Mouse (Mus musculus) lung, postnatal 0 days (tissue): ENCODE measurements around the gene Mmab. TPM values are rescaled to one million over a fixed set of nuclear protein-coding genes. Genes with fewer than 3 reads are reported as not detected.

ENCODE experiments used
- ATAC-seq: fragments of 200-750 bp; cut with Nextera tagmentation; 2 replicates; pipeline ENCODE4 v1.8.0; 2017; ENCODE audit warnings: moderate library complexity
- DNase-seq: peaks from one replicate; pipeline ENCODE4 v3.0.0-alpha.2; 2016; ENCODE audit warnings: low spot score
- H3K27ac ChIP-seq: fragments of 300-500 bp; sonication (generic); 2 replicates; pipeline ENCODE4 v1.5.1; 2014; ENCODE audit warnings: antibody characterized with exemption, mild to moderate bottlenecking, low read length, mixed read lengths
- H3K27me3 ChIP-seq: fragments of 300-500 bp; sonication (generic); replicated peaks from 2 replicates; pipeline ENCODE4 v1.6.1; 2014; ENCODE audit warnings: low read length, mixed read lengths; ENCODE audit not compliant: insufficient read depth
- H3K36me3 ChIP-seq: fragments of 300-500 bp; sonication (generic); 2 replicates; pipeline ENCODE4 v1.6.1; 2014; ENCODE audit warnings: low read length, mixed read lengths; ENCODE audit not compliant: insufficient read depth
- H3K4me1 ChIP-seq: fragments of 300-500 bp; sonication (generic); 2 replicates; pipeline ENCODE4 v1.6.1; 2014; ENCODE audit warnings: antibody characterized with exemption, low read depth, low read length, mixed read lengths; ENCODE audit not compliant: insufficient read depth
- H3K4me2 ChIP-seq: fragments of 300-500 bp; sonication (generic); replicated peaks from 2 replicates; pipeline ENCODE4 v1.6.1; 2014; ENCODE audit warnings: low read depth, mild to moderate bottlenecking, low read length, moderate library complexity, mixed read lengths
- H3K4me3 ChIP-seq: fragments of 300-500 bp; sonication (generic); 2 replicates; pipeline ENCODE4 v1.5.1; 2014; ENCODE audit warnings: low read depth, low read length
- H3K9ac ChIP-seq: fragments of 300-500 bp; sonication (generic); replicated peaks from 2 replicates; pipeline ENCODE4 v1.6.1; 2014; ENCODE audit warnings: low read depth, mild to moderate bottlenecking
- H3K9me3 ChIP-seq: fragments of 300-500 bp; sonication (generic); 2 replicates; pipeline ENCODE4 v1.6.1; 2016; ENCODE audit warnings: low read length, mixed read lengths
- CTCF ChIP-seq: IDR thresholded peaks from 2 replicates; pipeline ENCODE4 v1.5.1; 2016; ENCODE audit warnings: antibody characterized with exemption, mild to moderate bottlenecking
- EP300 ChIP-seq: IDR thresholded peaks from 2 replicates; pipeline ENCODE4 v1.6.1; 2016; ENCODE audit warnings: antibody characterized with exemption, mild to moderate bottlenecking, control low read depth
- WGBS: fragments of 180-500 bp; shearing (Covaris S2); extraction: QIAGEN DNeasy Blood & Tissue Kit; methylation state at CpG from one replicate; pipeline ENCODE4 v1.1.7; 2014; 5-methylcytosine and 5-hydroxymethylcytosine counted together
- microRNA-seq: library from miRNA; unstranded; fragments of <30 nt; microRNA quantifications from one replicate; pipeline ENCODE4, GENCODE M21; 2016
- polyA plus RNA-seq: library from polyadenylated mRNA; unstranded; fragments of >200 nt; fragmentation: Nextera tagmentation; extraction: Ambion mirVana; gene quantifications from 2 replicates; pipeline ENCODE4 v1.2.1, GENCODE M21; 2015

Mmab gene
- polyA plus RNA-seq, 1 experiment from 2014 or later, result 11.1 TPM

DNA sequence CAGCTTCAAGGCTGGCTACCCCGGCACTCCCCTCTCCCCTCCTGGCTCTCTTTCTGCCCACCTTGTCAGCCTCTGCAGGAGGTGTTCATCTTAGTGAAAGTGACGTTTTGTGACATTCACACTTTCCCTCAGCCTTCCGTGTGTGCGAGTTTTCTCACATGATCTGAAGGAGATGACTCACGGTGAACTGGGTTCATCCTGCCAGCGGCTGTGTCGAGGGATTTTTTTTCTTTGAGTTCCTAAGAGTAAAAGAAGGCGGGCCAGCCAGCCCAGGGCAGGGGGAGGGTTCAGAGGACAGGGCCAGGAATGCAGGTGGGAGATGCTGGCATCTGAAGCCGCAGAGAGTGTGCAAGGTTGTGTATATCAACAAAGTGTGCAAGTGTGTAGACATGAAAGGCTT, 50.7 kb downstream of the Mmab start:
- no peak overlapping the region for H3K4me2 ChIP-seq
- no peaks in the 10 kb centered on the region for H3K9me3 ChIP-seq
- no peak overlapping the region for H3K4me3 ChIP-seq
- no peak overlapping the region for H3K9ac ChIP-seq
- H3K36me3 ChIP-seq, result peaks cover 37% of the 10 kb centered on the region
- H3K4me1 ChIP-seq, result no peaks in the 10 kb centered on the region
- H3K27ac ChIP-seq, result no peak overlapping the region
- no peak for TF ChIP-seq CTCF
- TF ChIP-seq EP300, result no peak
- H3K27me3 ChIP-seq, result no peaks in the 10 kb centered on the region
- 69% methylated on average over 9 of the region's 9 CpGs for WGBS
- DNase-seq, result no peak
- no peak for ATAC-seq

DNA sequence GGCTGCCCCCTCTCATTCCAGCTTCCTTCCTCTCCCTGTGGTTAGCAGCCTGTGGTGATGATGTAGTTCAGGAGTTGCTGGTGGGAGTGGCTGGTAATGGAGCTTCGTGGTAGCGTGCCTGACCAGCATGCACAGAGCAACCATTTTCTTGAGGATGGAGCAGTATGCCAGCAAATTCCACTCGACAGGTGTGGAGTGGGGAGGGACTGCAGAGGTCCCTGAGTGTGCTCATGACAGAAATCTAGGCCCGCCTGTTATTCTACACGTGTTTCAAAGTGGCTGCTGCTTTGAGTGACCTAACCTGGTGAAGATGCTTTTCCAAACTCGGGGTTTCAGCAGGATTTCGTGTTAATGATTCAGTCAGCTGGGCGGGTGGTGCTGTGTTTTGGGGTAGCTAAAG, 59.4 kb downstream of the Mmab start:
- WGBS, result 59% methylated on average over 8 of the region's 8 CpGs
- peaks cover 39% of the 10 kb centered on the region for H3K36me3 ChIP-seq

DNA sequence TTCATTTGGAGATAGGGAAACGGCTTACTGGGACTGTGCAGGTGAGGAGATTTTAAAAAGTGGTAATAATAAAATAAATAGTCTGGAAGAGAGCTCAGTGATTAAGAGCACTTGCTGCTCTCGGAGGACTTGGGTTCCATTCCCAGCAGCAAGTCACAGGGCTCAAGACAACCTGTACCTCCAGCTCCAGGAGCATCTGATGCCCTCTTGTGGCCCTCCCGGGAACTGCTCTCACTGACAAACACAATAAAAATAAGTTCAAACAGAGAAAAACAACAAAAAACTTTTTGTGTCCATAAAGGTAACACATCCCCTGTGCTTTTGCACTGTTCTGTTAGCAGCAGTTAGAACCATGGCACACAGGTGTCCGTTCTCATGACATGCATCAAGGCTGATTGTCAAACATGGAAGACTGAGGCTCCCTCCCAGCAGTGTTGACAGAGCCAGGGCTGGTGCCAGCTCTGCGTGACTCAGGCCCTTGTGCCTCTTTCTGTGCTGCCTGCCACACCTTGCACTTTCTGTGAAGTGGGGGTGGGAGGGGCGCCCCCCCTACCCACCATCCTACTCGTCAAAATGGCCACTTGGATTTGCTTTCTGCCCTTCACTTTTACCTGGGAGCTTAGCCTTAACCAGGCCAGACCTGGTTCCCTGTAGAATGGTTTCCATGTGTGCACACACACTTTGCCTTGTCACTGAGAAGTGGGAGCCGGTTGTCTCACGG, 60.5 kb downstream of the Mmab start:
- Histone ChIP-seq H3K4me1 (peaks cover 16% of the 10 kb centered on the region; the same call in 1 of the 2 replicates), H3K27ac (peak overlapping the region; percentile 73), H3K4me3 (no peak overlapping the region), H3K27me3 (no peaks in the 10 kb centered on the region), H3K9me3 (no peaks in the 10 kb centered on the region), H3K36me3 (peaks cover 28% of the 10 kb centered on the region), H3K4me2 (no peak overlapping the region), H3K9ac (no peak overlapping the region)
- DNase-seq, result peak; percentile 76
- peak; percentile 29 for ATAC-seq
- WGBS, result 63% methylated on average over 9 of the region's 9 CpGs
- peak; percentile 82 for TF ChIP-seq CTCF
- 0 out of 2 replicates have a peak, but pooled peaks have one; percentile 47 for TF ChIP-seq EP300

More for the DNA sequence above, 59.4 kb downstream of the Mmab start:
- H3K9ac ChIP-seq, result no peak overlapping the region
- H3K27me3 ChIP-seq, result no peaks in the 10 kb centered on the region
- TF ChIP-seq CTCF, result 0 out of 2 replicates have a peak, but pooled peaks have one; percentile 1
- TF ChIP-seq EP300, result peak; percentile 53
- H3K4me3 ChIP-seq, result no peak overlapping the region
- peak overlapping the region; percentile 73 for H3K27ac ChIP-seq
- H3K4me2 ChIP-seq, result no peak overlapping the region
- H3K9me3 ChIP-seq, result no peaks in the 10 kb centered on the region
- ATAC-seq, result peak; percentile 68
- peak; percentile 88 for DNase-seq
- peaks cover 16% of the 10 kb centered on the region; the same call in 1 of the 2 replicates for H3K4me1 ChIP-seq

Small RNA genes within 50 kb of the gene (microRNA-seq; reads per million reads assigned to microRNA genes)
- gene Mir7027, result not detected

Other genes starting within 250 kb of the Mmab start
- 0.74 and 0.81 TPM in 2 replicates for gene Foxn4, start 170.3 kb downstream of the Mmab start, polyA plus RNA-seq
- 3.1 and 3.4 TPM in 2 replicates for gene Myo1h, start 154.9 kb downstream of the Mmab start, polyA plus RNA-seq
- 223 and 230 TPM in 2 replicates for gene Kctd10, start 63.6 kb downstream of the Mmab start, polyA plus RNA-seq
- 28.9 and 30.1 TPM in 2 replicates for gene Ube3b, start 63.5 kb downstream of the Mmab start, polyA plus RNA-seq
- gene Mvk, start 209 bp upstream of the Mmab start, polyA plus RNA-seq, result 28.9 and 30.1 TPM in 2 replicates
- 1.9 and 2.3 TPM in 2 replicates for gene Fam222a, start 124.0 kb upstream of the Mmab start, polyA plus RNA-seq
- 2.2 and 3.4 TPM in 2 replicates for gene Trpv4, start 214.4 kb upstream of the Mmab start, polyA plus RNA-seq
- 88.2 and 89.4 TPM in 2 replicates for gene Gltp, start 246.9 kb upstream of the Mmab start, polyA plus RNA-seq